Mouse (Mus musculus) layer of hippocampus, postnatal 14 days (tissue): ENCODE measurements at regions not wholly inside any gene's neighbourhood (a gene's known extent, or its start where the extent isn't known, plus 50 kb on each side); places are given as distances from the start of the nearest gene placed in this dataset.
"Not testable (repeated sequence)": the region's sequence is repeated elsewhere in the genome, so short reads cannot be mapped to it uniquely, and the experiment has no call there.

ENCODE experiments used
- DNase-seq, 2 experiments: peaks; one replicate each; pipeline ENCODE4 v3.0.0; 2021 to 2022; ENCODE audit warnings: low spot score in 2 of 2, mixed read lengths in 1 of 2

- peak; percentile 6 to 77 for DNase-seq
Measured at GRCm38 (mm10) chr13:73034065-73034831, 226.0 kb upstream of the Irx4 start.

- no peak for DNase-seq
Measured at GRCm38 (mm10) chr13:73034886-73035285, 225.4 kb upstream of the Irx4 start.

- DNase-seq: no peak
Measured at GRCm38 (mm10) chr13:73035336-73035940, 224.8 kb upstream of the Irx4 start.

GRCm38 (mm10) chr13:73039731-73040130 is 220.5 kb upstream of the Irx4 start:
- DNase-seq: no peak

GRCm38 (mm10) chr13:73041233-73042040 is 218.8 kb upstream of the Irx4 start:
- no peak for DNase-seq

- DNase-seq: no peak
Measured at GRCm38 (mm10) chr13:73069840-73070530, 190.3 kb upstream of the Irx4 start.

- DNase-seq: no peak
Measured at GRCm38 (mm10) chr13:73070531-73070908, 189.8 kb upstream of the Irx4 start.

- no peak for DNase-seq
Measured at GRCm38 (mm10) chr13:73071032-73071431, 189.2 kb upstream of the Irx4 start.

GRCm38 (mm10) chr13:73071854-73072852 is 188.1 kb upstream of the Irx4 start:
- DNase-seq: no peak

- no peak for DNase-seq
Measured at GRCm38 (mm10) chr13:73077866-73078430, 182.3 kb upstream of the Irx4 start.

GRCm38 (mm10) chr13:73087815-73088214 is 172.5 kb upstream of the Irx4 start:
- not testable (repeated sequence) for DNase-seq

GRCm38 (mm10) chr13:73091886-73092285 is 168.4 kb upstream of the Irx4 start:
- no peak for DNase-seq

- no peak for DNase-seq
Measured at GRCm38 (mm10) chr13:73097502-73097901, 162.8 kb upstream of the Irx4 start.

GRCm38 (mm10) chr13:73099407-73099806 is 160.9 kb upstream of the Irx4 start:
- DNase-seq: no peak

GRCm38 (mm10) chr13:73107250-73107993 is 152.9 kb upstream of the Irx4 start:
- peak; percentile 11 to 60 for DNase-seq

- DNase-seq: peak; percentile 40 to 64
Measured at GRCm38 (mm10) chr13:73116822-73117632, 143.3 kb upstream of the Irx4 start.

- DNase-seq: peak in 1 of 2 experiments; percentile 42
Measured at GRCm38 (mm10) chr13:73117633-73118076, 142.6 kb upstream of the Irx4 start.

- DNase-seq: no peak
Measured at GRCm38 (mm10) chr13:73122945-73123344, 137.3 kb upstream of the Irx4 start.
